14 mouse cellular contexts compared by ENCODE assay signal in the genomic region with DNA sequence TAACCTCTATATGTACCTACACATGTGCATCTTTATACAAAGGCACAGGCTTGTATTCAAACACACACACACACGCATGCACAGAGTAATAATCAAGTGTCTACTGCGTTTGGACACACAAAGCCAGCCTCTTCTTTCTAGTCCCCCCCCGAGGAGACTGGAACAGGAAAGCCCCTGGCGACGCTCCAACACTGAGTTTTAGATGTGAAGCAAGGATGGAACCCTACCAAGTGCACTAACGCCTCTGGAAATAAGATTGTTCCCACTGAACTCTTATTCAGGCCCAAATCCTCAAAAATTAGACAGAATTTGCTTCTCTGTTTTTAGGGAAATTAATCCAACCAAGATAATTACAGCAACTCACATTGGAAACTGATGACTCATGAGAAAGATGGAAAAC.
DNase-seq lines count a peak whose midpoint lies in the region; ATAC-seq and TF ChIP-seq lines count a peak whose summit lies in the region.
"Had no signal": no experiment of that assay in that cellular context is flagged by ENCODE, and none has a peak within 500 bp of the region (broad histone marks: within the 10 kb centered on the region; RNA-seq: fewer than 3 reads in every experiment).

No protein-coding gene starts in this region.

- no peak overlapping the region for H3K27ac ChIP-seq in heart, embryonic 11.5 days (ENCODE audit: low read depth, low read length)
- H3K27ac ChIP-seq in midbrain, postnatal 0 days (ENCODE audit: low read depth, low read length), result no peak overlapping the region
- H3K27ac ChIP-seq in midbrain, embryonic 13.5 days, result no peak overlapping the region
- H3K27ac ChIP-seq: embryonic facial prominence, embryonic 15.5 days; hindbrain, embryonic 10.5 days; stomach, postnatal 0 days had no signal

- H3K27me3 ChIP-seq in heart, embryonic 11.5 days (ENCODE audit: control insufficient read depth, insufficient read depth, low read length), result no peaks in the 10 kb centered on the region
- no peaks in the 10 kb centered on the region for H3K27me3 ChIP-seq in midbrain, postnatal 0 days (ENCODE audit: insufficient read depth, low read length)
- no peaks in the 10 kb centered on the region for H3K27me3 ChIP-seq in midbrain, embryonic 13.5 days
- H3K27me3 ChIP-seq: embryonic facial prominence, embryonic 15.5 days; forebrain, embryonic 15.5 days had no signal

- H3K36me3 ChIP-seq in heart, embryonic 11.5 days (ENCODE audit: control insufficient read depth, insufficient read depth, low read length), result no peaks in the 10 kb centered on the region; the same call in 1 of the 2 replicates
- peaks cover 10% of the 10 kb centered on the region; the same call in 1 of the 2 replicates for H3K36me3 ChIP-seq in midbrain, postnatal 0 days (ENCODE audit: insufficient read depth, low read length)
- peaks cover 39% of the 10 kb centered on the region for H3K36me3 ChIP-seq in midbrain, embryonic 13.5 days

- no peak for TF ChIP-seq CTCF in midbrain, postnatal 0 days (IDR thresholded peaks at IDR 0.05)

- no peak overlapping the region for H3K4me2 ChIP-seq in heart, embryonic 11.5 days
- no peak overlapping the region for H3K4me2 ChIP-seq in midbrain, postnatal 0 days (ENCODE audit: low read depth, low read length, poor library complexity, severe bottlenecking)
- H3K4me2 ChIP-seq in midbrain, embryonic 13.5 days (replicated peaks), result no peak overlapping the region
- H3K4me2 ChIP-seq: embryonic facial prominence, embryonic 15.5 days; forebrain, embryonic 15.5 days; limb, embryonic 13.5 days had no signal

- DNase-seq in heart, adult 8-10 months (ENCODE audit: low spot score), result peak; percentile 15
- DNase-seq in midbrain, postnatal 0 days (ENCODE audit: low spot score), result peak; percentile 16
- peak; percentile 13 to 58 for DNase-seq in adrenal gland, postnatal 36 days
- peak; percentile 58 for DNase-seq in heart, postnatal 4 days
- no peak for DNase-seq in embryo, embryonic 11 days
- DNase-seq: gastrocnemius, postnatal 14 days; lung, adult 18-20 months had no signal

- no peak overlapping the region for H3K4me3 ChIP-seq in heart, embryonic 11.5 days (ENCODE audit: low read depth, low read length)
- H3K4me3 ChIP-seq in midbrain, postnatal 0 days (ENCODE audit: low read depth, low read length), result no peak overlapping the region
- H3K4me3 ChIP-seq in midbrain, embryonic 13.5 days (replicated peaks), result no peak overlapping the region
- H3K4me3 ChIP-seq: embryonic facial prominence, embryonic 15.5 days; forebrain, embryonic 15.5 days; hindbrain, embryonic 10.5 days; limb, embryonic 13.5 days had no signal

- no peaks in the 10 kb centered on the region for H3K9me3 ChIP-seq in heart, embryonic 11.5 days (replicated peaks; ENCODE audit: control insufficient read depth, low read length)
- H3K9me3 ChIP-seq in midbrain, postnatal 0 days (ENCODE audit: low read length), result no peaks in the 10 kb centered on the region
- H3K9me3 ChIP-seq in midbrain, embryonic 13.5 days, result no peaks in the 10 kb centered on the region
- H3K9me3 ChIP-seq: embryonic facial prominence, embryonic 15.5 days; forebrain, embryonic 15.5 days; hindbrain, embryonic 10.5 days; limb, embryonic 13.5 days had no signal

- peaks cover 15% of the 10 kb centered on the region for H3K4me1 ChIP-seq in heart, embryonic 11.5 days (ENCODE audit: control insufficient read depth, insufficient read depth, low read length)
- no peaks in the 10 kb centered on the region for H3K4me1 ChIP-seq in midbrain, postnatal 0 days (ENCODE audit: insufficient read depth, low read length)
- peaks cover 37% of the 10 kb centered on the region for H3K4me1 ChIP-seq in midbrain, embryonic 13.5 days (replicated peaks)

- no peak overlapping the region for H3K9ac ChIP-seq in heart, embryonic 11.5 days (ENCODE audit: low read depth, low read length)
- no peak overlapping the region for H3K9ac ChIP-seq in midbrain, postnatal 0 days (replicated peaks; ENCODE audit: low read length, poor library complexity, severe bottlenecking)
- H3K9ac ChIP-seq in midbrain, embryonic 13.5 days (replicated peaks), result no peak overlapping the region
- H3K9ac ChIP-seq: embryonic facial prominence, embryonic 15.5 days; forebrain, embryonic 15.5 days; limb, embryonic 13.5 days had no signal

- no peak for ATAC-seq in heart, embryonic 11.5 days (replicated peaks; ENCODE audit: insufficient number of reproducible peaks, low FRiP score, low TSS enrichment)
- ATAC-seq in midbrain, postnatal 0 days (ENCODE audit: low FRiP score), result no peak
- no peak for ATAC-seq in midbrain, embryonic 13.5 days
- ATAC-seq: forebrain, embryonic 15.5 days had no signal

- WGBS in heart, embryonic 11.5 days (ENCODE audit: insufficient replicate concordance), result 76% methylated on average over 6 of the region's 6 CpGs
- WGBS in midbrain, postnatal 0 days, result 70% methylated on average over 6 of the region's 6 CpGs
- 82% methylated on average over 6 of the region's 6 CpGs for WGBS in midbrain, embryonic 13.5 days
